Mouse (Mus musculus) Patski (cell line): ENCODE results near the gene Hyal5. TPM values are rescaled to one million over a fixed set of nuclear protein-coding genes. Genes with fewer than 3 reads are reported as not detected.

Source experiments
- ATAC-seq: fragments of 100-300 bp; one replicate; pipeline ENCODE4 v1.8.0; 2021
- CTCF ChIA-PET: fragments of 350-600 bp; sonication (Branson Sonifier 250); formaldehyde crosslinking; loops from one replicate; lab custom pipeline; 2022; ENCODE audit warnings: inconsistent platforms; lab: Charles Lee
- POLR2A ChIA-PET: fragments of 350-600 bp; sonication (Branson Sonifier 250); formaldehyde crosslinking; loops from one replicate; lab custom pipeline; 2022; ENCODE audit warnings: antibody characterized with exemption, inconsistent platforms; lab: Charles Lee
- DNase-seq: peaks from one replicate; pipeline ENCODE4 v3.0.0-alpha.2; 2011; ENCODE audit warnings: low read depth, low spot score
- H3K27me3 ChIP-seq: fragments of 371-371 bp; one replicate; pipeline ENCODE4 v1.5.1; 2021
- CTCF ChIP-seq: fragments of 100-300 bp; IDR thresholded peaks from one replicate; pipeline ENCODE4 v1.5.1; 2021
- in situ Hi-C: fragments of 300-500 bp; cut with MboI; formaldehyde crosslinking; loops from 3 replicates; pipeline ENCODE4 v1.11.1; 2018; ENCODE audit warnings: low pct_unique_long_range_greater_than_20kb, mixed read lengths
- polyA plus RNA-seq: library from polyadenylated mRNA; unstranded; gene quantifications from one replicate; pipeline ENCODE4 v1.2.3, GENCODE M21; 2021

Hyal5 gene
- polyA plus RNA-seq, 1 experiment from 2014 or later, result not detected

- POLR2A ChIA-PET, result no interaction called here
- in situ Hi-C loops, result no loop called here
- DNase-seq (no peak), ATAC-seq (no peak)
- TF ChIP-seq CTCF, result no peak
- H3K27me3 ChIP-seq, result no peaks in the 10 kb centered on the region
- CTCF ChIA-PET, result interaction anchor here (1.4 kb wide), 1 partner anchor 16 kb away, joined by 4 read pairs; no protein-coding TSS in a partner anchor
These were observed 67.4 kb downstream of the Hyal5 start for GRCm38 (mm10) chr6:24925076-24925785.

Other genes with a start within 250 kb of the Hyal5 start
- 61.1 TPM for gene Wasl, start 193.0 kb upstream of the Hyal5 start, polyA plus RNA-seq
- not detected for gene Hyal6, start 124.8 kb upstream of the Hyal5 start, polyA plus RNA-seq
- not detected for gene Hyal4, start 109.7 kb upstream of the Hyal5 start, polyA plus RNA-seq
- not detected for gene Spam1, start 66.8 kb upstream of the Hyal5 start, polyA plus RNA-seq
- not detected for gene Tmem229a, start 98.3 kb downstream of the Hyal5 start, polyA plus RNA-seq